Mouse (Mus musculus): ENCODE measurements around the gene Prss47.

Prss47 gene

GRCm38 (mm10) chr13:65052660-65053059, at the start of gene Prss47:
Gene Prss47 (minus strand): TSS chr13:65052760.
- DNase-seq (ENCODE audit: low read depth, low spot score): no peak

DNA sequence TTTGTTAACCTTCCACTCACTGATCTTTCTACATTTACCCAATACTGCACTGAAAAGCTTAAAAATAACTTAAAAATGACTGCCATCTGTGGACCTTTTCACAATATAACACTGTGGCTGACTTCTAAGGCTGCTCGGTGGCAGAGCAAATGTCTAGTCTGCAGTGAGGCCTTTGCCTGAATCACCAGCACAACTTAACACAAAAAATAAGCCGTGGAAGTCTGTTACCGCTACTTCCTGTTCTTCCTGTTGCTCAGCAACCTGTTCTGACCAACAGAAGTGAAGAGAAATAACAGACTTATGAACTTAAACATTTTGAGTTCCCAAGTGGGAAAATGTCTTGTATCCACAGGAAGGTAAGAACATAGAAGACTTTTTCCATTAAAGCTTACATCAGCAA, 48.7 kb upstream of the Prss47 start:
- DNase-seq (ENCODE audit: low read depth, low spot score): peak; percentile 26

- no peak for DNase-seq (ENCODE audit: low read depth, low spot score)
Observed at GRCm38 (mm10) chr13:65100678-65101077, 48.1 kb upstream of the Prss47 start.

DNA sequence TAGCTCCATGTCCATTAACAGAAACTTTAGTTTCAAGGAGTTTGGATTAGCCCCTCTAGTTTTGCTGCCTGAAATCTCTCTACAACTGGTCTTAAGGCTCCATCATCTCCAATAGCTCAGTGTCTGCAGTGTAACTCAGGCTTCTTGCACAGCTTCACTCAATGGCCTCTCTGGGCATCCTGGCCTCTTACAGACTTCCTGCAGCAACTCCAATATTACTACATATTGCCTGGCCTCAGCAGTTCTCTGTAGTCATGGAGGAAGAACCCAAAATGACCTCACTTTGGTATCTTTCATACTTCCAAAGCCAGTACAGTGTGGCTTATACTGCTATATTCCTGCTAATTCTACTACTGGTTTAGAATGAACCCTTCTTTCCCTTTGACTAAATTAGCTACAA, 44.5 kb upstream of the Prss47 start:
- DNase-seq (ENCODE audit: low read depth, low spot score): no peak

DNA sequence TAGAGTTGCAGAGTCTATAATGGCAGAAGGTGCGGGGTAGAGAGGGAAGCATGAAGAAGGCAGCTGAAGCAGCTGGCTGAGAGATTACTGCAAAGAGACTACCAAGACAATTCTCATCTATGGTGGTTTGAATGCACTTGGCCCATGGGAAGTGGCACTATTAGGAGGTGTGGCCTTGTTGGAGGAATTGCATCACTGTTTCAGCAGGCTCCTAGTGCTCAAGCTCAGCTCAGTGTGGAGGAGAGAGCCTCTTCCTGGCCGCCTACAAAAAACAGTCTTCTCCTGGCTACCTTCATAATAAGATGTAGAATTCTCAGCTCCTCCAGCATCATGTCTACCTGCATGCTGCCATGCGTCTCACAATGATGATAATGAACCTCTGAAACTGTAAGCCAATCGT, 43.4 kb upstream of the Prss47 start:
- no peak for DNase-seq (ENCODE audit: low read depth, low spot score)

GRCm38 (mm10) chr13:65069969-65070368, 17.4 kb upstream of the Prss47 start:
- DNase-seq (ENCODE audit: low read depth, low spot score): peak; percentile 15

- peak; percentile 24 for DNase-seq (ENCODE audit: low read depth, low spot score)
Observed at GRCm38 (mm10) chr13:65035057-65035456, 17.5 kb downstream of the Prss47 start.

GRCm38 (mm10) chr13:65032758-65033157, 19.8 kb downstream of the Prss47 start, which contains the start of gene Spata31d1c:
Gene Spata31d1c (plus strand): TSS chr13:65033058.
- no peak for DNase-seq (ENCODE audit: low read depth, low spot score)

DNA sequence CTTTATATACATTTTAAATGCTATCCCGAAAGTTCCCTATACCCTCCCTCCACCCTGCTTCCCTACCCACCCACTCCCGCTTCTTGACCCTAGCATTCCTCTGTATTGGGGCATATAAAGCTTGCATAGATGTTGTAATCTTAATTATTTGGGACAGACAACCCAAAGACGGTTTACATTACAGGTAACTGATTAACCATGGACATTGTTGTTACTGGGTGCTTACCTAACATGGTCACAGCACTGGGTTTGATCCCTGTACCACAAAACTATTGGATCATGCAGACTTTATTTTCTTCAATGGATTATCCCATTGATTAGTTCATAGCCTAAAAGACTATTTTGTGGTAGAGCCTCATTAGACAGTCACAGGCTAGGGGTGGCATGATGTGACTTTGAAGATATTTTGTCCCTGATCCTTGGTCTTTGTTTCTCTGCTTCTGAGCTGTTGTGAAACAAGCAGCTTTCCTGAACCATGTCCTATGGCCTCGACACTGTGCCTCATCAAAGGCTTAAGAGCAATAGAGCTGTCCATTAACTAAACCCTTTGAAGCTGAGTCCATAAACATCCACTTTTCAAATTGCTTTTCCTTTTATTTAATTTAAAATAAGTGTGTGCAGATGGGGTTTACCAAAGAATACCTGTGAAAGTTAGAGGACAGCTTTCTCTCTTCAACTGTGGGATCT, 41.4 kb downstream of the Prss47 start:
- no peak for DNase-seq (ENCODE audit: low read depth, low spot score)

GRCm38 (mm10) chr13:65007971-65008370, 44.6 kb downstream of the Prss47 start:
- no peak for DNase-seq (ENCODE audit: low read depth, low spot score)

- no peak for DNase-seq (ENCODE audit: low read depth, low spot score)
Observed at GRCm38 (mm10) chr13:65006760-65007159, 45.8 kb downstream of the Prss47 start.

GRCm38 (mm10) chr13:65005414-65005813, 47.1 kb downstream of the Prss47 start:
- DNase-seq (ENCODE audit: low read depth, low spot score): no peak
